Mouse (Mus musculus) ES-E14 (cell line): ENCODE measurements around the gene Lcp1. TPM values are rescaled to one million over a fixed set of nuclear protein-coding genes. Genes with fewer than 3 reads are reported as not detected.

ENCODE experiments used
- DNase-seq: peaks from one replicate; pipeline ENCODE4 v3.0.0-alpha.2; 2013; ENCODE audit warnings: low read depth, low spot score
- H3K27ac ChIP-seq: 2 replicates; pipeline ENCODE4 v1.5.1; 2012; ENCODE audit warnings: low read depth, mild to moderate bottlenecking, low read length, moderate library complexity, mixed read lengths; ENCODE audit not compliant: poor library complexity, insufficient read depth, severe bottlenecking
- H3K36me3 ChIP-seq: 2 replicates; pipeline ENCODE4 v1.6.1; 2012; ENCODE audit warnings: mild to moderate bottlenecking, low read length, moderate library complexity, mixed read lengths; ENCODE audit not compliant: control insufficient read depth, poor library complexity, insufficient read depth, severe bottlenecking
- H3K4me1 ChIP-seq, 2 experiments: fragments of 150-350 bp in 1 of 2; sonication (generic) in 1 of 2; 2 replicates each; pipeline ENCODE4 v1.6.1; 2012; ENCODE audit warnings: low read length in 2 of 2, mild to moderate bottlenecking in 1 of 2, mixed read lengths in 1 of 2; ENCODE audit not compliant: control insufficient read depth in 2 of 2, insufficient read depth in 2 of 2, poor library complexity in 1 of 2
- H3K4me3 ChIP-seq, 2 experiments: fragments of 150-350 bp in 1 of 2; sonication (generic) in 1 of 2; 2 replicates each; pipeline ENCODE4 v1.5.1; 2012; ENCODE audit warnings: low read length in 2 of 2, low read depth in 1 of 2, mild to moderate bottlenecking in 1 of 2, mixed read lengths in 1 of 2; ENCODE audit not compliant: insufficient read depth in 1 of 2, poor library complexity in 1 of 2, severe bottlenecking in 1 of 2
- H3K9ac ChIP-seq: 2 replicates; pipeline ENCODE4 v1.6.1; 2012; ENCODE audit warnings: low read depth, mild to moderate bottlenecking, low read length, mixed read lengths; ENCODE audit not compliant: poor library complexity, insufficient read depth, severe bottlenecking
- H3K9me3 ChIP-seq: fragments of 150-350 bp; sonication (generic); 2 replicates; pipeline ENCODE4 v1.6.1; 2012; ENCODE audit warnings: low read depth, mild to moderate bottlenecking, low read length; ENCODE audit not compliant: control insufficient read depth, insufficient read depth
- CHD2 ChIP-seq: IDR thresholded peaks from 2 replicates; pipeline ENCODE4 v1.6.1; 2014; ENCODE audit warnings: mild to moderate bottlenecking, low read depth, low read length, inconsistent platforms
- HCFC1 ChIP-seq: IDR thresholded peaks from 2 replicates; pipeline ENCODE4 v1.6.1; 2012; ENCODE audit warnings: low read length, inconsistent platforms, borderline replicate concordance; ENCODE audit not compliant: insufficient read depth
- MAFK ChIP-seq: IDR thresholded peaks from 2 replicates; pipeline ENCODE4 v1.6.1; 2014; ENCODE audit warnings: mild to moderate bottlenecking, low read depth, low read length, inconsistent platforms; ENCODE audit not compliant: insufficient read depth
- ZC3H11A ChIP-seq: IDR thresholded peaks from 2 replicates; pipeline ENCODE4 v1.6.1; 2012; ENCODE audit warnings: low read depth, mild to moderate bottlenecking, inconsistent platforms, low read length, borderline replicate concordance
- ZNF384 ChIP-seq: IDR thresholded peaks from 2 replicates; pipeline ENCODE4 v1.6.1; 2012; ENCODE audit warnings: low read depth, low read length, inconsistent platforms
- in situ Hi-C, 2 experiments: fragments of 600-800 bp; cut with MboI; formaldehyde crosslinking; loops; one replicate each; pipeline ENCODE4 v1.15.1; 2025; ENCODE audit warnings: low sequenced_read_pairs in 2 of 2, inconsistent platforms in 1 of 2; ENCODE audit not compliant: unreplicated experiment in 2 of 2
- total RNA-seq: library from RNA; depleted of rRNA; stranded (reverse); fragments of 300-350 nt; gene quantifications from 2 replicates; pipeline ENCODE4 v1.2.3, GENCODE M21; 2012; rRNA removed

Lcp1 gene
- total RNA-seq = 0.79 and 2.8 TPM in 2 replicates

- Histone ChIP-seq H3K4me1 (peaks cover 0 to 2% of the 10 kb centered on the region in 2 experiments; a peak in 1 of 4 replicates), H3K9ac (no peak within 1 kb of the TSS; the same call in 1 of the 2 replicates), H3K27ac (no peak within 1 kb of the TSS), H3K4me3 (peak within 1 kb of the TSS; percentile 59 to 89), H3K36me3 (no peaks in the 10 kb centered on the region), H3K9me3 (no peaks in the 10 kb centered on the region)
- TF ChIP-seq ZNF384 = no peak
- TF ChIP-seq ZC3H11A = no peak
- no peak for TF ChIP-seq CHD2
- TF ChIP-seq HCFC1 = no peak
- TF ChIP-seq MAFK = no peak
- in situ Hi-C loops = no loop called here
- peak; percentile 60 for DNase-seq
Measured at GRCm38 (mm10) chr14:75130501-75131318, at the start of gene Lcp1, which contains the start of gene Lrrc63. TSS of gene Lcp1 (plus strand) at chr14:75131101. TSS of gene Lrrc63 (minus strand) at chr14:75130881.

GRCm38 (mm10) chr14:75102956-75103355, 27.9 kb upstream of the Lcp1 start:
- in situ Hi-C loops = no loop called here
- H3K36me3 ChIP-seq = no peaks in the 10 kb centered on the region

GRCm38 (mm10) chr14:75121658-75122057, 9.2 kb upstream of the Lcp1 start:
- Histone ChIP-seq H3K9ac (no peak overlapping the region), H3K4me1 (no peaks in the 10 kb centered on the region), H3K36me3 (no peaks in the 10 kb centered on the region), H3K9me3 (no peaks in the 10 kb centered on the region), H3K27ac (no peak overlapping the region), H3K4me3 (no peak overlapping the region)
- DNase-seq = no peak
- no peak for TF ChIP-seq HCFC1
- in situ Hi-C loops = no loop called here

More at GRCm38 (mm10) chr14:75102956-75103355, 27.9 kb upstream of the Lcp1 start:
- Histone ChIP-seq H3K4me3 (no peak overlapping the region), H3K4me1 (no peaks in the 10 kb centered on the region), H3K9me3 (no peaks in the 10 kb centered on the region), H3K9ac (no peak overlapping the region), H3K27ac (no peak overlapping the region)
- TF ChIP-seq CHD2 (no peak), ZNF384 (no peak), HCFC1 (no peak), ZC3H11A (no peak)
- DNase-seq = no peak

GRCm38 (mm10) chr14:75131324-75131935, 529 bp downstream of the Lcp1 start:
- Histone ChIP-seq H3K4me1 (peaks cover 0 to 2% of the 10 kb centered on the region in 2 experiments; a peak in 1 of 4 replicates), H3K4me3 (peak overlapping the region; percentile 36 to 65), H3K27ac (no peak overlapping the region), H3K9ac (no peak overlapping the region), H3K9me3 (no peaks in the 10 kb centered on the region), H3K36me3 (no peaks in the 10 kb centered on the region)
- in situ Hi-C loops = no loop called here
- no peak for DNase-seq
- TF ChIP-seq ZC3H11A (no peak), HCFC1 (no peak), ZNF384 (no peak), MAFK (no peak), CHD2 (no peak)
